Mouse (Mus musculus) liver, postnatal 0 days (tissue): ENCODE results near the gene Hc.

Source experiments
- CTCF ChIP-seq: sonication (generic); IDR thresholded peaks from 2 replicates; pipeline ENCODE4 v1.5.1; 2016; ENCODE audit warnings: antibody characterized with exemption, low read depth
- EP300 ChIP-seq: IDR thresholded peaks from 2 replicates; pipeline ENCODE4 v1.6.1; 2016; ENCODE audit warnings: antibody characterized with exemption, low read depth, mild to moderate bottlenecking

DNA sequence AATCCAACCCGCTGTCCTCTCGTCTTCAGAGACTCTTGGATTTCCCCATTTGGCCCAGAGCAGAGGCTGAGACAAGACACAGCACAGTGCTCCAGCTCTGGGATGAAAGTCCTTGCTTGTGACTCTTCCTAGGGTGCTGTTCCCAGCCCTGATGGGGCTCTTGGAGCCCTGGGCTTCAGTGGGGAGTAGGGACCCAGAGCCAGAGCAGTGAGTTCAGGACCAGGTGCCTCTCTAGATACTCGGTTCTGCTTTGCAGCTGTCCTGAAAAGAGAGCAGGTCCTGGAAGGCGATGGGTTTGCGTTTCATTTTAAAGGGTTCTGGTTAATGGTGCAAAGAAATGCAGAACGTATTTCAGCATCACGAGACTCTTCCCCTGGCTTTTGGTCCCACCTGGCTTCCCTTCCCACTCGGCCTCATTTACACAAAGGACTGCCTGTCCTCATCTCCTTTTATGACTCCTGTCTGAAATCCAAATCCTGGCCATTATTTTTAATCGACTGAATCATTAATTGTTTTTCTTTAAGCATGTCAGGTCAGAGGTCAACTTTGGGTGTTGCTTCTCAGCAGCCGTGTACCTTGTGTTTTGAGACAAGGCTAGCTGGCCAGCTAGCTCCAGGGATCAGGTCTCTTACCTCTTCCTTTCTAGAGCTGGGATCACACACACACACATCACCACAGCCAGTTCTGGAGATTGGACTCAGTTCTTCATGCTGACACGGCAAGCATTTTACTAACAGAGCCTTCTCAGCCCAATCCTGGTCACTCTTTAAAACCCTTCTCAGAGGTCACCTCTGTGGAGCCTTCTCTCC is 90.0 kb downstream of the Hc start:
- TF ChIP-seq CTCF, result no peak
- TF ChIP-seq EP300, result no peak
